Mouse (Mus musculus) bone marrow, adult 2 months (tissue): ENCODE measurements around the gene Klhl40. TPM values are rescaled to one million over a fixed set of nuclear protein-coding genes. Genes with fewer than 3 reads are reported as not detected.

ENCODE experiments used
- H3K27ac ChIP-seq: fragments of 200-500 bp; 2 replicates; pipeline ENCODE4 v1.5.1; 2012; ENCODE audit warnings: low read depth, mild to moderate bottlenecking, control low read depth, inconsistent platforms, low read length; ENCODE audit not compliant: control insufficient read depth, poor library complexity, insufficient read depth
- H3K4me1 ChIP-seq: fragments of 200-500 bp; 2 replicates; pipeline ENCODE4 v1.6.1; 2011; ENCODE audit warnings: low read length; ENCODE audit not compliant: control insufficient read depth, insufficient read depth
- H3K4me3 ChIP-seq: fragments of 200-500 bp; replicated peaks from 2 replicates; pipeline ENCODE3; 2011; ENCODE audit warnings: mild to moderate bottlenecking, low read depth, low read length, control low read depth; ENCODE audit not compliant: control insufficient read depth
- CTCF ChIP-seq: fragments of 200-500 bp; IDR thresholded peaks from 2 replicates; pipeline ENCODE4 v1.5.1; 2011; ENCODE audit warnings: low read length, control low read depth; ENCODE audit not compliant: control insufficient read depth, insufficient read depth
- POLR2A ChIP-seq: fragments of 200-500 bp; IDR thresholded peaks from 2 replicates; pipeline ENCODE4 v1.6.1; 2011; ENCODE audit warnings: low read depth, mild to moderate bottlenecking, control low read depth, low read length, borderline replicate concordance; ENCODE audit not compliant: control insufficient read depth
- WGBS: fragments of 180-500 bp; shearing (Covaris S2); methylation state at CpG from one replicate; pipeline ENCODE4 v1.1.7; 2018; 5-methylcytosine and 5-hydroxymethylcytosine counted together
- polyA plus RNA-seq: library from polyadenylated mRNA; stranded (reverse); fragments of >200 nt; gene quantifications from 2 replicates; pipeline ENCODE4 v1.2.4, GENCODE M21; 2011; ENCODE audit warnings: low replicate concordance; ENCODE audit not compliant: missing spikeins, insufficient read depth, insufficient read length

The Klhl40 gene
- polyA plus RNA-seq, 1 experiment, result 0.62 TPM

DNA sequence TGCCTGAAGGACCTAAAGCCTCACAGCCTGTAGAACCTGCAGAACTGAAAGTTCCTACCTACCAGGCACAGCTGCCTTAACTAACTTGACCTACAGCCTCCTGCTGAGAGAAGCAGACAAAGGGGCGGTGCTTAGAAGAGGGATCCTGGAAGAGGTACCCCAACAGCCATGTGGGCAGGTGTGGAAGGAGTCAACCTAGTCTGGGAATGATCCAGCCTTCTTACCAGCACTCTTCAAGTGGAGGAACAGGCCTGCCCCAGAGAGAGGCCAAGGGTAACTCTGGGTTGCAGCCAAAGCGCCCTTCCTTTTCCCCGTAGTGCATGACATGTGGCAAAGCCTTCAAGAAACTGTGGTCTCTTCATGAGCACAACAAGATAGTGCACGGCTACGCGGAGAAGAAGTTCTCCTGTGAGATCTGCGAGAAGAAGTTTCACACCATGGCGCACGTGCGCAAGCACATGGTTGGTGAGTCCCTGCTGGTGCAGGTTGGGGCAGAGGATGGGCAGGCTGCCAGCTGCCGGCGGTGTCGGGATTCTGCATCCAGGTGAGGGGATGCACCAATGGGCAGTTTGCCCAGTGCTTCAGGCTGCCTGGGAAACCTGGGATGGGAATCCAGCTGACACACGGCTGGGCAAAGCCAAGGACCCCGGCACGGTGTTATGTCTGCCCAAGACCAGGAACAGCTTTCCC lies 12.1 kb upstream of the Klhl40 start:
- no peak overlapping the region for H3K4me3 ChIP-seq
- no peak for TF ChIP-seq POLR2A
- no peak for TF ChIP-seq CTCF
- 50% methylated on average over 16 of the region's 16 CpGs for WGBS
- no peaks in the 10 kb centered on the region for H3K4me1 ChIP-seq
- H3K27ac ChIP-seq, result no peak overlapping the region

DNA sequence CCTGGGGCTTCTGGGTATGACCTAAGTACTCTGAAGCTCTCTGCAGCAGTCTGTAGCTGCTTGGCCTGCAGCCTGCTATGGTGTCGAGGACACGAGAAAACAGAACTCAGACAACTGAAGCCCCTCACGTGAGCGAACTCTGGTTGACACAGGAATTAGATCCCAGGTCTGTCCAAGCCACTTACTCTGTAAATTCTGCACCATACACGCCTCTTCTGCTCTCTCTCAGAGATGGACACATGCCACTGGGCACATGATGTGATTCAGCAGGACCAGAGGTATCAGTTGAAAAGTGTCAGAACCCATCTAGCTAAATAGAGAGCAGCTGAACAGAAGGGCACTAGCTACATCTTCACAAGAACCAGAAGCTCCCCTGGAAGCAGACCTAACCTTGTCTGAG lies 5.0 kb upstream of the Klhl40 start:
- TF ChIP-seq POLR2A (no peak), CTCF (no peak)
- H3K27ac ChIP-seq, result no peak overlapping the region
- H3K4me3 ChIP-seq, result no peak overlapping the region
- no peaks in the 10 kb centered on the region for H3K4me1 ChIP-seq
- WGBS, result 68% methylated on average over 5 of the region's 5 CpGs

GRCm38 (mm10) chr9:121775951-121776350 lies 1.5 kb upstream of the Klhl40 start:
- no peak for TF ChIP-seq POLR2A
- TF ChIP-seq CTCF, result no peak
- H3K27ac ChIP-seq, result no peak overlapping the region
- WGBS, result 81% methylated on average over 10 of the region's 10 CpGs
- H3K4me1 ChIP-seq, result no peaks in the 10 kb centered on the region; the same call in 1 of the 2 replicates
- no peak overlapping the region for H3K4me3 ChIP-seq

DNA sequence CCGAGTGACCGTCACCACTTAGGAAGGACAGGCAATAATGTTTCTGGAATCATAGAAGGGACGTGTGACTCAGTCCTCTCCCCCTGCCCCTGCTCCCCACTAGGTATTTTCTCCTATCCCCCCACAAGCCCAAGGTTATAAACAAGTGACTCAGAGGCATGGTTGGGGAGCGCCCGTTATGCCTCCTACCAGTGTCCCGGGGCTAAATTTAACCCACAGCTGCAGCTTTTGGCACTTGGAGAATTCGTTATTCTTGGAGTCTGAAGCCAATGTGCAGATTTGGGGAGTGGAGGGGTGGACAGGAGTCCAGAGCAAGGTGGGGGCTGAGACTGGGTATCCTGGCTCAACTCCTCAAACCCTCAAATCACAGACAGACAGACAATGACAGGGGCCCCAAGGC lies 896 bp upstream of the Klhl40 start:
- Histone ChIP-seq H3K27ac (no peak overlapping the region), H3K4me3 (no peak overlapping the region), H3K4me1 (no peaks in the 10 kb centered on the region; the same call in 1 of the 2 replicates)
- no peak for TF ChIP-seq POLR2A
- no peak for TF ChIP-seq CTCF
- 74% methylated on average over 7 of the region's 7 CpGs for WGBS

- Histone ChIP-seq H3K4me3 (no peak overlapping the region), H3K4me1 (no peaks in the 10 kb centered on the region; the same call in 1 of the 2 replicates), H3K27ac (no peak overlapping the region)
- no peak for TF ChIP-seq CTCF
- 9% methylated on average over 54 of the region's 54 CpGs for WGBS
Measured at GRCm38 (mm10) chr9:121778066-121778624, 738 bp downstream of the Klhl40 start.

DNA sequence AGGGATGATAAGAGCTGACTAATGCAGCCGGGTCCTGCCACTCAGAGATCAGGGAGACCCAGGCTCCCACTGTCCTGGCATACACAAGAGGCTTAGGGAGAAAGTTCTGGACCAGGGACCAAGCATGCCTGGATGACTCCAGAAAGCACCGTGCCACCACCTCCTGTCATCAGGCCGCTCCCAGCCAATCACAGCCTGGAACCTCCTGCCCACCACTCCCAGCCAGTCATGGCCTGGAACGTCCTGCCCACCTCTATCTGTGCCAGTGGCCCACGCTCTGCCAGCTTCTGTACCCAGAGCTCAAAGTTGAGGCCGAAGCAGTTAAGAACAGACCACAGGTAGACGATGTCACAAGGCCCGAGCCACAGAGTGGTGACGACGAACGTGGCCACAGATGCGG lies 7.4 kb downstream of the Klhl40 start:
- H3K4me1 ChIP-seq, result no peaks in the 10 kb centered on the region
- TF ChIP-seq CTCF (no peak), POLR2A (no peak)
- no peak overlapping the region for H3K4me3 ChIP-seq
- H3K27ac ChIP-seq, result no peak overlapping the region
- WGBS, result 74% methylated on average over 12 of the region's 12 CpGs

GRCm38 (mm10) chr9:121785261-121785660 lies 7.9 kb downstream of the Klhl40 start:
- no peak overlapping the region for H3K4me3 ChIP-seq
- no peaks in the 10 kb centered on the region for H3K4me1 ChIP-seq
- TF ChIP-seq CTCF (no peak), POLR2A (no peak)
- WGBS, result 73% methylated on average over 8 of the region's 8 CpGs
- H3K27ac ChIP-seq, result no peak overlapping the region

DNA sequence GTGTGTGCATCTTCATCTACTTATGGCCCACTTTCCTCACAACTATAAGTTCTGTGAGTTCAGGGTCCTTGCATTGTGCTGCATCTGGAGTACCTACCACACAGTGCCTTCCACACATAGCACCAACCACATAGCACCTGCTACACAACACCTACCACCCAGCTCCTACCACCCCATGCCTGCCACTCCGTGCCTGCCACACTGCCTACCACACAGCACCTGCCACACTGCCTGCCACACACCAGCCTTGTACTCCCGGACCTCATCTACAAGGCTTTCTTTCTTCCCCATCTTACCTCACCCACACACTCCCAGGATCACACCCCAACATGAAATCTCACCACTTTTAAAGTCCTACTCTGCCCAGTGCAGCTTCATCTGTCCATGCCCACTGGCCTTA lies 9.0 kb downstream of the Klhl40 start:
- H3K27ac ChIP-seq, result no peak overlapping the region
- no peak for TF ChIP-seq CTCF
- H3K4me1 ChIP-seq, result no peaks in the 10 kb centered on the region
- no peak overlapping the region for H3K4me3 ChIP-seq
- WGBS, result 67% methylated on average over 2 of the region's 2 CpGs

DNA sequence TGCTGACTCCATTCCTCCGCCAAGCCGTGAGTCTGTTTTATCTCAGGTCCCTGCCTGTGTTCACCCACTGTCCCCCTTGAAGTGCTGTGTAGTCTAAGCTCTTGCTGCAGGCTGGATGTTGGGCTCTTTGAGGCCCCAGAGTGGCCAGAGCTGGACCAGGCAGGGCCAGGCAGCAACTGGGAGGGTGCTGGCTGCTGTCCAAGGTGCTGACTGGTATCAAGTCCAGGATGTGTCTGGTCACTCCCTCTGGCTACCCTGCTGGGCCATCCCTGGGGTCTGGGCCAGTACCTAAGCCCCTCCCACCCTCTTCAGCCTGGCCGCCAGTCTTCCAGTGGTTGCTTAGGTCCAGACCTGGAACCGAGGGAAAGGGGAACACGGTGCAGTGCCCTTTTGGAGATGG lies 13.8 kb downstream of the Klhl40 start:
- no peak for TF ChIP-seq CTCF
- no peak for TF ChIP-seq POLR2A
- Histone ChIP-seq H3K27ac (no peak overlapping the region; the same call in 1 of the 2 replicates), H3K4me1 (no peaks in the 10 kb centered on the region), H3K4me3 (no peak overlapping the region)
- WGBS, result 16% methylated on average over 5 of the region's 5 CpGs
